Mouse (Mus musculus) urinary bladder, postnatal 10 days (tissue): ENCODE data around the gene Srpr.

Experiments used
- DNase-seq: peaks from one replicate; pipeline ENCODE4 v3.0.0; 2022; ENCODE audit warnings: low spot score

The Srpr gene

DNA sequence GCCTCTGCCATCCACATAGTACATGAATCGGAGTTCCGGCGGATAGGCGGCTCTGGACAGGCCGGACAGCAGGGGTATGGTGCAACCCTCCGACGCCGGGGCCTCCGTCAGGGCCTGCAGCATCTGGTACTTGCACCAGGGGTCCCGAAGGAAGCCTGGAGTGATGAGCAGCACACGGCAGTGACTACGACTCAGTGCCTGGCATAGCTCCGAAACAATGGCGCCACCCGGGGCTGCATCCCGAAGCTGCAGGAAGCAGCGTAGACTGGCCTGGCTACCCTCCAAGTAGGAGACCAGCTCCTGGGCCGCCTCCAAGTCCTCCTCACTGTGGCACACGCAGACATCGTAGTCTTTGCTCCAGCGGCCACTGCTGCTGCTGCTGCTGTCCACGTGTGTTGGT lies 11.3 kb upstream of the Srpr start:
- DNase-seq: no peak

- no peak for DNase-seq
Measured at GRCm38 (mm10) chr9:35192983-35193542, 6.9 kb upstream of the Srpr start.

GRCm38 (mm10) chr9:35194048-35194447 lies 5.9 kb upstream of the Srpr start:
- DNase-seq: no peak

DNA sequence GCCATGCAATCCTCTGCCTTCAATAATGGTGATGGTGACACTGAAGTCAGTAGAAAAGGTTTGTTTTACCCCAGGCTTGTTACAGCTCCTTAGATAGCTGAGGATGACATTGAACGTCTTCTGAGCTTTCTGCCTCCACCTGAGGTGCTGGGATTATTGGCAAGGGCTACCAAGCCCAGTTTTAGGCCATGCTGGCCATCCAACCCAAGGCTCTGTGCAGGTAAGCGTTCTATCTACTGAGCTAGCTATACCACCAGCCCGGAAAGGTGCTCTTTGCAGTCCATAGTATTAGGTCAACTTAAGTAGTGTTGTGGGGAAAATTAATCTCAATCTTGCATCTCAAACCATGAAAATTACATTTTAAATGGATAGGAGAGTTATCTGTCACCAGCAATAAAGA lies 2.4 kb upstream of the Srpr start:
- DNase-seq: no peak

DNA sequence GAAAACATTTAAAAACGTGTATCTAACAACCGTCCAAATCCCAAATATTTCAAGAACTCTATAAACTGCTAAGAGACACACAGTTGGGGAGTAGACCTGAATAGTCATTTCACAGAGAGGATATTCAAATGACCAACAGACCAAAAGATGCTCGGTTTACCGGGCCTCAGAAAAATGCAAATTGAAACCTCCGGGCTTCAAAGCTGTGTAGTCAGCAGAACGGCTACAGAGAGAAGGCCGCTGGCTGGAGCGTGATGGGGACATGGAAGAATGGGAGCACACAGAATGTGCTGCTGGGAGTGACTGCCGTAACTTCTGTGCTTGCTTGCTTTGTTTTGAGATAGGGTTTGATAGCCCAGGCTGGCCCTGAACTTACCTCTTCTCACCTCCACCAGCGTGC lies 1.6 kb upstream of the Srpr start:
- DNase-seq: no peak

GRCm38 (mm10) chr9:35198945-35199771 lies 817 bp upstream of the Srpr start:
- no peak for DNase-seq

GRCm38 (mm10) chr9:35200529-35201060 lies 620 bp downstream of the Srpr start:
- DNase-seq: no peak

DNA sequence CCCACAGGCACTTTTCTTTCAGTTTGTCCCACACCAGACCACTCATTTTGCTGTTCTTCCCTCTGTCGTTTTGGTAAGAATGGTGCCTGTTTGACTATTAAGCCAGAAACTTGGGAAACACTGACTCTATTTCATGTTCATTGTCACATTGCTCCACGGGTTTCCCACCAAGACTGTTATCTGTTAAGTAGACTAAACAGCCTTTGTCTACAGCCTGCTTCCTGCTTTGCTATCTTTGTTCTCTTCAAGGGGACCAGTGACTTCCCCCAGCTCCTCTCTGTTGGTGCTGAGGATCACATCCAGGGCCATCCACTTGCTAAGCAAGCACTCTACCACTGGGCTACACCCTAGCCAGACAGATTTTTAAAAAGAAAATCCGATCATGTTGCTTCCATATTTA lies 3.6 kb downstream of the Srpr start:
- DNase-seq: no peak

DNA sequence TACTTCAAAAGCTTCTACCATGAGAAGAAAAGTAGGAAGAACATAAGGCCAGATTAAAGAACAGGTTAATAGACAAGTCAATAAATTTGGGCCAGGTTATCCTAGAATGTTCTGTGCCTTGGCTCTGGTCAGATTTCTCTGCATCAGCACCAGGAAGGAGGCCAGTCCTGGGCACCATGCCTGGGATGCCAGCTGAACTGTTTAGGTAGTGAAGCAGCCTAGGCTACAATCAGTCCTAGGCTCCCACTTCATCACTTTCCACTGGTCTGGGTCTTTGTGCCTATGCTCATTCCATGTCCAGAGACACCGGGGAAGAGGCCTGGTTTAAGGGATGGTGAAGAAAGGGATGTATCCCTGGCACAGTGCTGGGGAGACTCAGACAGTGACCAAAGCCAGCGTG lies 4.4 kb downstream of the Srpr start:
- no peak for DNase-seq

DNA sequence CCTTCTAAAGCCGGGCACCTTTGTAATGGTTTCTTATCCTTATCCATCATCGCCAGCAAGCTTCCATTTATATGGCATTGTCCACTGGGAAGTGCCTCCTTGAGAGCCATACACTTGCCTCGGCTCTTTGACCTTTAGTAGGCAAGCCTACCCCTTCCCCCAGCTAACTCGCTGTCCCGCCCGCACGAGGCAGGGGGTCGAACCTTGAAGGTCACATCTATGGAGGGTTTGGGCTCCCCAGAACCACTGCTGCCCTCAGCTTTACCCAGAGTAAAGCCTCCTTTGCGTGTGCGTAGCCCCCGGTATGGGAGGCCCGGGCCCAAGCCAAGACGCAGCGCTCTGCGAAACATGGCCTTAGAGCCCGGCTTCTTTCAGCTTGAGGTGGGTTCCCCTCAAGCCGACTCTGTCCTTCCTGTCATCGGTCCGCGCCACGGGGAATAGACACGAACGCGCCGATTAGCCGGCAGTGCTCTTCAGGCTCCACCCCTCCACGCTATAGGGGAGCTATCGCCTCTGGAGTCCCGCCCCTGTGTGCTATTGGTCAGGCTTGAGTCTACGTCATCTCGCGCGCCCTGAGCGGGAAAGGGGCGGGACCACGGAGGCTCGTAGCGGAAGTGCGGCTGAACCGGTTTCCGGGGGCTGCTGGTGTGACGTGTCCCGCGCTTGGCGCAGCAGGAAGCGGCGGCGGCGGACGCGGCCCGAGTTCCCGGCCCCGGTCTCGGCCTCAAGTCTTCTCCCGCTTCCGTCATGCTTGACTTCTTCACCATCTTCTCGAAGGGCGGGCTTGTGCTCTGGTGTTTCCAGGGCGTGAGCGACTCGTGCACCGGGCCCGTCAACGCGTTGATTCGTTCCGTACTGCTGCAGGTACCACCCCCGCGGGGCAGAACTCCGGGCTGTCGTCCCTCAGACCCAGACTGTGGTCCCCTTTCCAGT lies 10.8 kb downstream of the Srpr start, which contains the start of gene Foxred1:
TSS of gene Foxred1 (minus strand) at position 514 of the 933 bp plus-strand sequence.
- DNase-seq: peak; percentile 98

GRCm38 (mm10) chr9:35211573-35212511 lies 11.9 kb downstream of the Srpr start:
- DNase-seq: no peak

GRCm38 (mm10) chr9:35217963-35218362 lies 18.0 kb downstream of the Srpr start:
- DNase-seq: no peak

- no peak for DNase-seq
Measured at GRCm38 (mm10) chr9:35223466-35223865, 23.5 kb downstream of the Srpr start.

DNA sequence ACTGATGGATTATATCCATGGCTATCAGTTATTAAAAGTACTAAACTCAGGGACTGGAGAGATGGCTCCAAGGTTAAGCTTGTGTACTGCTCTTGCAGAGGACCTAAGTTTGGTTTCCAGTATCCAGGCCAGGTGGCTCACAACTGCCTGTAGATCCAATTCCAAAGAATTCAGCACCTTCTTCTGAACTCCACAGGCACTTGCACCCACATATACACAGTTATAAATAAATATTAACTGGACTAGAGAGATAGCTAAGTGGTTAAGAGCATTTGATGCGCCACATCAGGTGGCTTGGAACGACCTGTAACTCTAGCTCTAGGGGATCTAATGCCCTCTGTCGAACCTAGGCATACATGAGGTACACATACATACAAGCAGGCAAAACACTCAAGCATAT lies 28.7 kb downstream of the Srpr start:
- DNase-seq: no peak

DNA sequence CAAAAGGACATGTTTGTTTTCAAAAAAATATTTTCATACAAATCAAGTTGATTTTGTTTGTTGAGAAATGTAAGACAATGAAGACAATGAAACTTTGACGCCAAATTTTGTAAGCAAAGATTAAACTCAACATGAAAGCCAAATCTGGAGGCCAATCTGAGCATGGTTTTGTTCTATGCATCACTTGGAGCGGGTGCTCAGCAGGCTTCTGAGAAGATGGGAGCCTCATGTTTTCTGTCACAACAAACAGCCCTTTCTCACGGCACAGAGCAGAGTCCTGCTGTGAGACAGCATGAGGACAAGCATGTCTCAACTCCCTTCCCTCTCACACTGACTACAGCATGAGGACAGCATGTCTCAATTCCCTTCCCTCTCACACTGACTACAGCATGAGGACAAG lies 36.0 kb downstream of the Srpr start:
- DNase-seq: no peak

DNA sequence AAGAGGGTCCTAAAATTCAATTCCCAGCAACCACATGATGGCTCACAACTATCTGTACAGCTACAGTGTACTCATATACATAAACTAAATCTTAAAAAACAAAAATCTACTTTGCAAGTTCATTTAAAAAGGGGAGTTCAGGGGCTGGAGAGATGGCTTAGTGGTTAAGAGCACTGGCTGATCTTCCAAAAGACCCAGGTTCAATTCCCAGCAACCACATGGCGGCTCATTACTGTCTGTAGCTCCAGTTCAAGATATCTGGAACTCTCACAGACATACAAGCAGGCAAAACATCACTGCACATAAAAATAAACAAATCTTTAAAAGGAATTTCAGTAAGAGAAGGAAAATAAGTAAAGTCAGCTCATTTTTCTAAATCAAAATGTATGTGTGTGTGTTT lies 38.4 kb downstream of the Srpr start:
- DNase-seq: no peak

- no peak for DNase-seq
Measured at GRCm38 (mm10) chr9:35238915-35239571, 39.1 kb downstream of the Srpr start.

GRCm38 (mm10) chr9:35239734-35240133 lies 39.8 kb downstream of the Srpr start:
- no peak for DNase-seq

DNA sequence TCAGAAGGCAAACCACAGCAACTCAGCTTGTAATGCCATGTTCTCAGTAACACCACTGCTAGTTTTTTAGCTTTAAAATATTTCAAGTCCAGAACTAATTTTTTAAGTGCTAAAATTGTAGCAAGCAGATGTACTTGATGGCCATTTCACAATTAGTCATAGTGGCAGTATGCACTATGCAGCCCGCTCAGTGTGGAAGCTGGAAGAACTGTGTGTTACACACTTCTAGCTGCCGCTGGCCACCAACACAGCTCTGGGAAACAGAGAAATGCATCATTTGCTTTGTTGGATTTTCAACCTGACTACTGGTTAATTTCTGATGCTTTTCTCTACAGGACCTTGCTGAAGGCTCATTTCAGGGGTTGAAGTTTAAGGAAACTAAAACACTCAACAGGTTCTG lies 47.4 kb downstream of the Srpr start:
- no peak for DNase-seq

- DNase-seq: no peak
Measured at GRCm38 (mm10) chr9:35249476-35249875, 49.5 kb downstream of the Srpr start.

GRCm38 (mm10) chr9:35257365-35257764 lies 57.4 kb downstream of the Srpr start:
- DNase-seq: no peak
